Mouse (Mus musculus): Measurements from ENCODE around the gene Ap2s1.
A peak's percentile ranks its signal among the peaks of the same experiment; 100 is the strongest.
"Not testable (repeated sequence)": the region's sequence is repeated elsewhere in the genome, so short reads cannot be mapped to it uniquely, and the experiment has no call there.

Gene Ap2s1

GRCm38 (mm10) chr7:16738073-16738696 lies at the start of gene Ap2s1:
TSS of gene Ap2s1 (plus strand) at chr7:16738410.
- peak; percentile 96 for DNase-seq

DNA sequence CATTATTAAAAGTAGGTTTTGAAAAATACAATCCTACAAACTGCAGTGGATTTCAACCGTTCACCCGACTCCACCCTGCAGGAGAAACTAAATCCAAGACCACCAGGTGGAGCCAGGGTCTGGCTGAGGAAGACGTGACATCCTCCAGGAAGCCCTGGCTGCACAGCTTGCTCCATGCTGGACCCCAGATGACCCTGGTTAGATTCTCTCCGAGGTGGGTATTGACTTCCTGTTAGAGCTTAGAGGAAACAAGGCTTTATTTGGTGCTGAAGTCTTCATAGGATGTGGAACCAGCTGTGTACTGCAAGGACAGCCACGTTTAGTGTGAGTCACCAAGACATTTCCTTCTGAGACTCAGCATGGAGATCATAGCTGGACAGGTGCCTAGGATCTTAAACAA lies 49.0 kb upstream of the Ap2s1 start:
- no peak for DNase-seq

DNA sequence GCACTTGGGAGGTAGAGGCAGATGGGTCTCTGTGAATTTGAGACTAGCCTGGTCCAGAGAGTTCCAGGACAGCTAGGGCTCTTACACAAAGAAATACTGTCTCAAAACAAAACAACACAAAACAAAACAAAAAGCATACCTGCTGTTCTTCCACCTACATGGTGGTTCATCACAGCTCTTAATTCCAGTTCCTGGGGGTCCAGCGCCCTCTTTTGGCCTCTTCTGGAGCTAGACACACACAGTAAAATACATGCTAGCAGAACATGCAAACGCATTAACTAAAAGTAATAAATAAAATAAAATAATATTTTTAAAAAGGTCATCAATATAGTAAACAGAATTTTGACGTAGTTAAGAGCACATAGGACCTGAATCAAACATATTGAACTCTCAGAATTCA lies 43.2 kb upstream of the Ap2s1 start:
- no peak for DNase-seq

GRCm38 (mm10) chr7:16699042-16699441 lies 39.2 kb upstream of the Ap2s1 start:
- no peak for DNase-seq

DNA sequence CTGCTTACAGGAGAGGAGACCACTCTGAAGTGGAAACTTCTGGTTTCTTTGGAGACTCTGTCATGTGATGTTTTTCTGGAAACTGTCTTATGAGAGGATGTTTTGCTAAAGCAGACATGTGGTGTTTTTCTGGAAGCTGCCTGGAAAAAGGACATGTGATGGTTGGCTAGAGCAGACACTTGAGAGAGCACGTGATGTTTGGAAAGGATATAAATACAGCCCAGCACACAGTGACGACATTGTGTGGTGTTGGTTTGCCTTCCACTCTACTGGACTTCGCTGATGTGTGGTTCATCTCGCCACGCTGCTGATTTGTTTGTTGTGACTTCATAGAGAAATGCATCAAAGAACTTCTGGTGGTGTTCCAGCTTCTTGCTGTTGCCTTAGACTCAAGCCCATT lies 37.6 kb upstream of the Ap2s1 start:
- no peak for DNase-seq

DNA sequence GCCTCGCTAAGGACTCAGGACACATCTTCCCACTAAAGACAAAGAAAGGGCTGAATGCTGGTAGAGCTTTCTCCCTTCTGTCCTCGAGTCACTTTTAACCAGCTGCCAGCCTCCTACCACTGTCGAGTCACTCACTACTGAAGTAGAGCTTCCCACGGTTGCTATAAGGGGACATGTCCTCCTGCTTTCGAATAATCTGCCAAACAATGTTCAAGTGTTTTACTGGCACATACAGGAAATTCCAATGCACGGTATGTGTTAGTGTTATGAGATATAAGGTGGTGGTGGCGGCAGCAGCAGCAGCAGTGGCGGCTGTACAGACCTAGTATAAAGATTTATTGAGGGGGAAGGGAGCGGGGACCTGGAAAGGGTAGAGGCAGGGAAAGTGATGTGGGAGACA lies 31.8 kb upstream of the Ap2s1 start:
- no peak for DNase-seq

DNA sequence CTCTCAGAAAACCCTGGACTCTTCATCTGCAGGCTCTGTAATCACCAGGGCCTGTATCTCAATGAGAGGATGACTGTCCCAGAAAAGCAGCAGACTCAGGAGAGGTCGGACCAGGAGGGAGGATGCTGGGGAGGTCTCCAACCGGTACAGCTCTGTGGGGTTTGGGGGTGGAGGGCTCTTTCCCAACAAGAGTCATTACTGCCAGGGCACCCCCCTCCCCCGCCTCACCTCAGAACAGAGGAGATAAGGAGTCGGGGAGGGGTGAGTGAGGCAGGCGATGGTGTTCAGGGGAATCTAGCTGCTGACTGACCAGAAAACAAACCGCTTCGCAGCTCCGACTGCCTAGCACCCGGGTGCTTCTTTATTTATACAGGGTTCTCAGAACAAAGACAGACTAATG lies 30.0 kb upstream of the Ap2s1 start:
- no peak for DNase-seq

DNA sequence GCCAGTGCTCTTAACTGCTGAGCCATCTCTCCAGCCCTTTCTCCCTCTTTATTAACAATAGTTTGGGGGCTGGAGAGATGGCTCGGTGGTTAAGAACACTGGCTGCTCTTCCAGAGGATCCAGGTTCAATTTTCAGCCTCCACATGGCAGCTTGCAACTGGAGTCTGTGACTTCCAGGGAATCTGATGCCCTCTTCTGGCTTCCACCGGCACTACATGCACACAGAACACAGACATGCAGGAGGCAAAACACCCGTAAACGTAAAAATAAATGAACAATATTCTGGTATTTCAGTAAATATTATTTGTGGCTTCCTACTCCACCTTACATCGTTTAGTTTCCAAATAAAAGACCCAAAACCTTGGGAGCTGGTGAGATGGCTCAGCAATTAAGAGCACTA lies 27.6 kb upstream of the Ap2s1 start:
- no peak for DNase-seq

- no peak for DNase-seq
Observed at GRCm38 (mm10) chr7:16712633-16713415, 25.4 kb upstream of the Ap2s1 start.

DNA sequence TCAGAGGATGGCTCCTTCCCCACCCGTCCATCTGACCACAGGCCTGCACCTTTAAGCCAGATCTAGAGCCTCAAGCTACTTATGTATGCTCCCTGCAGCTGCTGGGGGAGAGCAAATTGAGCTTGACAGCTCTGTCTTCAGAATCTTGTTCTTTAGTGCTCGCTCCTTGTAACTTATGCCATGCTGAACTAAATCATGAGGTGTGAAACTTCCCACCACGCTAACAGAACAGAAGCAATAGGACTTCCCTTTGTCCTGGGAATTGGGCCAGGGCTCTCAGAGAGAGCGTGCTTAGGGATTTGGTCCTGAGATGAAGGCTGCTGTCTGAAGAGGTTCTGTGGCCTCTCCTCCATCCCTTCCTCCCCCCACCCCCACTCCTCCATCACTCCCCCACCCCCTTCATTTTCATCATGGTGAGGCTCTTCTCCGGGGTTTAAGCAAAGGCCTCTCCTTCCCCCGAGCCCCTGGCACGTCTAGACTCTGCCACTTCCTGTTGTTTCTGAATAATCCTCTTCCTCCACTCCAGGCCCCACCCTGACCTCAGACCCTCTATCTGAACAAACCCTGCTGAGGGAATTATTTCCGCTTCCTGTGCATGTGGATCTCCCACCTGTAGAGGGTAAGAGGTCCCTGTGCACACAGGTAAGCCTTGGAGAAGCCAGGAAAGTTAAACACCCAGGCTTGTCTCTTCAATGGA lies 21.6 kb upstream of the Ap2s1 start:
- not testable (repeated sequence) for DNase-seq

DNA sequence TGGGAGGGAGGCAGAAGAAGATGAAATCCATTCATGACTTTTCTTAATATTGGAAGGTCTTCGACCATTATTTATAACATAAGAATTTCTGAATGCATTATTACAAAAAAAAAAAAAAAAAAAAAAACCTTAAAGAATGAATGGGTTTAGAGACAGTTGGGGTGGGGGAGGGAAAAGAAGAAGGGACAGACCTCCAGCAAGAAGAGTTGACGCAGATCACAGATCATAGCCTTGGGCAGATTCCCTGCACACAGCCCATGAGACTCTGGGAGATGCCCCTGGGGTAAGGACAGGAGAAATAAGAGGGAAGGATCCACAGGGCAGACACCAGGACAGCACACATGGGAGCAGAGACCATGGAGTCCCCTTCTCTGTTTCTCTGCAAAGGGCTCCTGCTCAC lies 16.6 kb upstream of the Ap2s1 start, which contains the start of gene Ceacam9:
Ceacam9 (plus strand) TSS at position 301 of the 400 bp plus-strand sequence.
- no peak for DNase-seq

- not testable (repeated sequence) for DNase-seq
Observed at GRCm38 (mm10) chr7:16722490-16722889, 15.7 kb upstream of the Ap2s1 start.

- peak; percentile 73 for DNase-seq
Observed at GRCm38 (mm10) chr7:16728596-16729348, 9.4 kb upstream of the Ap2s1 start.

DNA sequence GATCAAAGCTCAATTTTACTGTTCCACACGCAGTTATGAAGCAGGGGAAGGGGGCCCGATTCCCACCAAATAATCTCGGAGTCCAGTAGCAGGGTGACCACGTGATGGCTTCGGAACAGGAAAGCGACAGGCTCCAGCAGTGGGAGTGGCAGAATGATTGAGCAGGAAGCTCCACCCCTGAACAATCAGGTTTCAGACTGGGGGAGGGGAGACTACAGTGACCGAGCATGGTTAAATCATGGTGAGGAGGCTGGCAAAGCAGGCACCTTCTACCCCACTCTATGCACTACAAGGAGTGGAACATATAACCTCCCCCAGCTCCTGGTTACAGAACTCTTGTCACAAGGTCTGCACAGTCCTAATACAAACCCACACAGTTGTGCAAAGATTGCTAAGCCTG lies 8.6 kb upstream of the Ap2s1 start:
- peak; percentile 46 for DNase-seq

- no peak for DNase-seq
Observed at GRCm38 (mm10) chr7:16730791-16731190, 7.4 kb upstream of the Ap2s1 start.

- DNase-seq, result no peak
Observed at GRCm38 (mm10) chr7:16731893-16732422, 6.3 kb upstream of the Ap2s1 start.

DNA sequence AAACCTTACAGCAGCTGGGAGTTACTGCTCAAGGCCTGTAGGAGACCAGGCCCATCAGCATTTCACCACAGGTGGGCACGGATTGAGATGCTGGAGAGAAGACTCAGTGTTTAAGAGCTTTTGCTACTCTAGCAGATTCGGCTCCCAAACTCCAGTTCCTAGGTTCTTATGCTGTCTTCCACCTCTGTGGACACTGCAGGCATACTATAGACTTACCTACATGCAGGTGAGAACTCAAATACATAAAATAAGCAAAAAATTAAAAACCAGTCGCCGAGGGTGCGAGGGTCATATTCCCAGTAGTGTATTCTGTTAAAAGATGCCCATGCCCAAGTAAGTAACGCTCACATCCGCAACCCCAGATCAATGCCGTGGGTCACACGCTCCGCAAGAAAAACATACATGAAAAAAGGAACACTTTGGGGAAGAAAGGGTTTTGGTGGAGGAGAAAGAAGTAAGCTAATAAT lies 571 bp upstream of the Ap2s1 start:
- no peak for DNase-seq

GRCm38 (mm10) chr7:16739056-16739604 lies 920 bp downstream of the Ap2s1 start:
- no peak for DNase-seq

DNA sequence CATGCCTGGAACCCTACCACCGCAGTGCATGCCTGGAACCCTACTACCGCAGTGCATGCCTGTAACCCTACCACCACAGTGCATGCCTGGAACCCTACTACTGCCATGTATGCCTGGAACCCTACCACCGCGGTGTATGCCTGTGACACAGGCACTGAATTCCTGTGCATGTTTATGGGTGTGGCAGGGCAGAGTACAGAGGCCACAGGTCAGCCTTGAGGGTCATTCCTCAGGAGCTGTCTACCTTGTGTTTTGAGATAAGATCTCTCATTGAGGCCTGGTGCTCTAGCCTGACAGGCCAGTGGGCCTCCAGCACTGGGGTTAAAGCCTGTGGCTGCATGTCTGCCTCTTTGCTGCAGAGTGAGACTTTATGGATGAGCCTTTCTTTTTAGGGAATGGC lies 7.2 kb downstream of the Ap2s1 start:
- DNase-seq, result no peak

- DNase-seq, result peak; percentile 74
Observed at GRCm38 (mm10) chr7:16746093-16746492, 7.9 kb downstream of the Ap2s1 start.

- DNase-seq, result no peak
Observed at GRCm38 (mm10) chr7:16747656-16748055, 9.4 kb downstream of the Ap2s1 start.

DNA sequence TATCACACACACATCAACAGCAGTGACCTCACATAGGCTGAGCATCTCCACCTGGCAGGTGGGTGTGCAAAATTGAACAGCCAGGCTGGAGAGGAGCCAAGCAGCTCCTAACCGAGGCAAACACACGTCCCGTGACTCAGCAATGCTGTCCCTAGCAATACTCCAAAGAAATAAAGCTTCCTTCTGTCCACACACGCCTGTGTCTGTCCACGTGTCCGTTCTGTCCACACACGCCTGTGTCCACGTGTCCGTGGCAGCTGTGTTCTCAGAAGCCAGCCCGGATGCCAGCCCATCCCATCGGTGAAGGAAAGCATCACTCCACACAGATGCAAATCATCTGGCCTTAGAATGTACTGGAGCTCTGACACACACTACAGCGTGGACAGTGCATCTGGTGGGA lies 13.8 kb downstream of the Ap2s1 start:
- DNase-seq, result no peak

All from liver (tissue).